Comparison of ENCODE assay signal across 7 mouse cellular contexts in genomic region chr19:6276426-6277421, GRCm38 (mm10). TPM values are rescaled to one million over a fixed set of nuclear protein-coding genes. Genes with fewer than 3 reads are reported as not detected.
DNase-seq lines count a peak whose midpoint lies in the region; ATAC-seq lines count a peak whose summit lies in the region.

Gene Ehd1, plus strand, starts transcription at chr19:6276725.

- peak; percentile 89 for ATAC-seq in intestine, embryonic 16.5 days
- ATAC-seq in midbrain, embryonic 11.5 days (ENCODE audit: low FRiP score): peak; percentile 96

- peak within 1 kb of the TSS; percentile 84 for H3K27ac ChIP-seq in intestine, embryonic 16.5 days (ENCODE audit: low read length)
- H3K27ac ChIP-seq in midbrain, embryonic 11.5 days (ENCODE audit: low read depth, low read length): peak within 1 kb of the TSS; percentile 51; the same call in 1 of the 2 replicates

- peak; percentile 98 for DNase-seq in adrenal gland, adult 2 months
- DNase-seq in embryo, embryonic 11.5 days (ENCODE audit: low read depth, low spot score): peak; percentile 98
- peak; percentile 96 to 97 for DNase-seq in gastrocnemius, postnatal 4 days (ENCODE audit: low spot score in 2 of 2)
- DNase-seq in left cerebral cortex, postnatal 36 days (ENCODE audit: low spot score in 2 of 2): peak; percentile 94
- peak; percentile 100 for DNase-seq in midbrain, embryonic 11.5 days (ENCODE audit: low spot score, missing footprints)
- DNase-seq in skeletal muscle tissue, adult 2 months (ENCODE audit: low read depth, low spot score): peak; percentile 99

- WGBS in intestine, embryonic 16.5 days: under 1% methylated on average over 105 of the region's 106 CpGs
- WGBS in midbrain, embryonic 11.5 days: under 1% methylated on average over 99 of the region's 106 CpGs

- intact Hi-C loops in left cerebral cortex, postnatal 36 days (cut with DNase I): loop anchor here (2.0 kb wide), 1 partner anchor 28 kb away; no protein-coding TSS in a partner anchor

- H3K4me2 ChIP-seq in intestine, embryonic 16.5 days (ENCODE audit: low read depth, low read length): peak within 1 kb of the TSS; percentile 86
- H3K4me2 ChIP-seq in midbrain, embryonic 11.5 days: peak within 1 kb of the TSS; percentile 95

- peak within 1 kb of the TSS; percentile 82 for H3K4me3 ChIP-seq in intestine, embryonic 16.5 days (ENCODE audit: low read length)
- H3K4me3 ChIP-seq in midbrain, embryonic 11.5 days (ENCODE audit: low read depth, low read length): peak within 1 kb of the TSS; percentile 81

- H3K4me1 ChIP-seq in intestine, embryonic 16.5 days (ENCODE audit: control insufficient read depth, insufficient read depth, low read length): peaks cover 43% of the 10 kb centered on the region
- H3K4me1 ChIP-seq in midbrain, embryonic 11.5 days (ENCODE audit: control insufficient read depth, insufficient read depth, low read length): peaks cover 24% of the 10 kb centered on the region

- H3K9ac ChIP-seq in intestine, embryonic 16.5 days (ENCODE audit: low read depth, low read length): peak within 1 kb of the TSS; percentile 86
- peak within 1 kb of the TSS; percentile 83 for H3K9ac ChIP-seq in midbrain, embryonic 11.5 days (ENCODE audit: low read length)

- H3K27me3 ChIP-seq in intestine, embryonic 16.5 days (replicated peaks; ENCODE audit: control insufficient read depth, insufficient read depth, low read length): no peaks in the 10 kb centered on the region
- no peaks in the 10 kb centered on the region for H3K27me3 ChIP-seq in midbrain, embryonic 11.5 days (ENCODE audit: control insufficient read depth, insufficient read depth, low read length)

- H3K9me3 ChIP-seq in intestine, embryonic 16.5 days (ENCODE audit: control insufficient read depth, low read length): no peaks in the 10 kb centered on the region
- no peaks in the 10 kb centered on the region for H3K9me3 ChIP-seq in midbrain, embryonic 11.5 days (ENCODE audit: control insufficient read depth, low read length)

- H3K36me3 ChIP-seq in intestine, embryonic 16.5 days (ENCODE audit: control insufficient read depth, insufficient read depth, low read length): no peaks in the 10 kb centered on the region
- peaks cover 5% of the 10 kb centered on the region for H3K36me3 ChIP-seq in midbrain, embryonic 11.5 days (ENCODE audit: control insufficient read depth, insufficient read depth, low read length)

RNA-seq across cellular contexts. Expression of gene Ehd1, which starts in this region (rescaled TPM):
- 100 to 1,000 TPM; 129 to 133 TPM for total RNA-seq in adrenal gland, adult 2 months (2021)
- 470 and 474 TPM in 2 replicates for polyA plus RNA-seq in adrenal gland, adult 2 months (2012; rRNA removed)
- 10 to 100 TPM; 91.3 to 93.9 TPM for total RNA-seq in gastrocnemius, postnatal 4 days (2021)
- polyA plus RNA-seq in intestine, embryonic 16.5 days (2015; fragmentation: Nextera tagmentation; extraction: Ambion mirVana): 135 and 158 TPM in 2 replicates
- total RNA-seq in left cerebral cortex, postnatal 36 days (2021): 10 to 100 TPM; 38.2 to 42.2 TPM
- 64.1 and 68.2 TPM in 2 replicates for polyA plus RNA-seq in midbrain, embryonic 11.5 days (2014; fragmentation: Nextera tagmentation; extraction: Ambion mirVana)

Comparison
In these comparisons a context has a peak if more than half of its experiments do, and no peak if none do; other contexts are left out.
1. Peak in every context shown above with its lines: DNase-seq, ATAC-seq, H3K4me3 ChIP-seq and H3K27ac ChIP-seq.